Mouse (Mus musculus): ENCODE measurements at regions not wholly inside any gene's neighbourhood (a gene's known extent, or its start where the extent isn't known, plus 50 kb on each side); places are given as distances from the start of the nearest gene placed in this dataset.

- TF ChIP-seq CTCF (IDR thresholded peaks at IDR 0.05) (no peak), EP300 (IDR thresholded peaks at IDR 0.05) (peak; percentile 51; the same call in 1 of the 2 replicates)
Observed at GRCm38 (mm10) chr12:32465371-32465770, 86.9 kb downstream of the Ccdc71l start.
